Mouse (Mus musculus): ENCODE results near the gene Htr3b. TPM values are rescaled to one million over a fixed set of nuclear protein-coding genes. Genes with fewer than 3 reads are reported as not detected.

The Htr3b gene
- polyA plus RNA-seq, 1 experiment from 2014 or later: 0.10 TPM

- H3K9me3 ChIP-seq (ENCODE audit: low read length): no peaks in the 10 kb centered on the region
- H3K27me3 ChIP-seq (ENCODE audit: insufficient read depth, low read length): no peaks in the 10 kb centered on the region
- H3K4me2 ChIP-seq (replicated peaks; ENCODE audit: low read depth, low read length): no peak overlapping the region
- no peak overlapping the region for H3K27ac ChIP-seq (ENCODE audit: low read length)
- no peaks in the 10 kb centered on the region for H3K4me1 ChIP-seq (ENCODE audit: insufficient read depth, low read length)
- 81% methylated on average over 1 of the region's 1 CpGs for WGBS
- H3K4me3 ChIP-seq (ENCODE audit: low read length): no peak overlapping the region
- no peak overlapping the region for H3K9ac ChIP-seq (replicated peaks; ENCODE audit: low read length)
- H3K36me3 ChIP-seq (ENCODE audit: insufficient read depth, low read length): no peaks in the 10 kb centered on the region
- no peak for ATAC-seq (ENCODE audit: low FRiP score, low TSS enrichment)
Measured at GRCm38 (mm10) chr9:48942349-48942748, 22.4 kb downstream of the Htr3b start.

DNA sequence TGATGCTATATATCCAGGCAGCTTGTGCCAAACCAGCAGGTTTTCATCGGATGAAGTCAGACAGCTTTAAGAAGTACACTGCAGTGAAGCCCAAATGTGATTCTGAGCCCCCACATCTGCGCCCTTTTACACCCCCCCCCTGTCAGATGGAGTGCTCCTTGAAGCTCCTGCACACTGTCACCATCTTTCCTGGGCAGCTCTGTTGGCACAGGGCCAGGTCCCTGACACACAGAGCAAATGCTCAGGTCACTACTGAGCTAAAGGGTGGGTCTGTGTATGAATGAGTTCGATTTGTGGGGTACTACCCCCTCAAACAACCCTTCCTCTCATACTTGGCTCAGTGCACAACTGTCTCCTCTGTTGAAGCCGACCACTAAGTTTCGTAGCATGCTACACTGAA lies 35.4 kb downstream of the Htr3b start:
- Histone ChIP-seq H3K4me1 (ENCODE audit: insufficient read depth, low read length) (no peaks in the 10 kb centered on the region), H3K9ac (replicated peaks; ENCODE audit: low read length) (no peak overlapping the region), H3K4me2 (replicated peaks; ENCODE audit: low read depth, low read length) (no peak overlapping the region), H3K4me3 (ENCODE audit: low read length) (no peak overlapping the region), H3K27me3 (ENCODE audit: insufficient read depth, low read length) (peaks cover 4% of the 10 kb centered on the region; the same call in 1 of the 2 replicates), H3K9me3 (ENCODE audit: low read length) (no peaks in the 10 kb centered on the region), H3K36me3 (ENCODE audit: insufficient read depth, low read length) (no peaks in the 10 kb centered on the region), H3K27ac (ENCODE audit: low read length) (no peak overlapping the region)
- WGBS: 80% methylated on average over 5 of the region's 5 CpGs
- no peak for ATAC-seq (ENCODE audit: low FRiP score, low TSS enrichment)

DNA sequence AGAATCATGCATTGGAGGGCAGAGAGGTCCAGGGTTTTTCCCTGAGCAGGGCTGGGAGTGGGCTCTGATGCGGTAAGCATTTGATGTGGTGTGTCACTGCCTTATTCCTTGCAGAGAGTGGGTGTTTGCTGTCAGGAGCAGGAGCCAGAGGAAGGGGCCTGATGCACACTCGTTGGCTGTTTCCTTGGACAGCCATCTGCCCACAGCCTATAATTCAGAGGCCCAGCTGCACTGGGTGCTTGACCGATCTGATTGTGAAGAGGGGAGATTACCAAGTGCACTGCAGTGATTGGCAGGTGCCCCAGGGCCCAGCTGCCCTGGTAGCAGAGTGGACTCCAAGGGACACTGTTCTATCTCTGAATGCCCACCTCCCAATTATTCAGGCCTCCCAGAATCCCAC lies 36.0 kb downstream of the Htr3b start:
- ATAC-seq (ENCODE audit: low FRiP score, low TSS enrichment): no peak
- Histone ChIP-seq H3K27ac (ENCODE audit: low read length) (no peak overlapping the region), H3K9ac (replicated peaks; ENCODE audit: low read length) (no peak overlapping the region), H3K9me3 (ENCODE audit: low read length) (no peaks in the 10 kb centered on the region), H3K4me2 (replicated peaks; ENCODE audit: low read depth, low read length) (no peak overlapping the region), H3K4me1 (ENCODE audit: insufficient read depth, low read length) (no peaks in the 10 kb centered on the region), H3K4me3 (ENCODE audit: low read length) (no peak overlapping the region), H3K36me3 (ENCODE audit: insufficient read depth, low read length) (no peaks in the 10 kb centered on the region), H3K27me3 (ENCODE audit: insufficient read depth, low read length) (peaks cover 4% of the 10 kb centered on the region; the same call in 1 of the 2 replicates)
- 55% methylated on average over 3 of the region's 3 CpGs for WGBS

GRCm38 (mm10) chr9:48916011-48916788 lies 48.6 kb downstream of the Htr3b start:
- WGBS: 79% methylated on average over 18 of the region's 18 CpGs
- no peak overlapping the region for H3K4me2 ChIP-seq (replicated peaks; ENCODE audit: low read depth, low read length)
- no peak overlapping the region for H3K4me3 ChIP-seq (ENCODE audit: low read length)
- ATAC-seq (ENCODE audit: low FRiP score, low TSS enrichment): no peak
- no peaks in the 10 kb centered on the region for H3K27me3 ChIP-seq (ENCODE audit: insufficient read depth, low read length)
- H3K9ac ChIP-seq (replicated peaks; ENCODE audit: low read length): no peak overlapping the region
- no peaks in the 10 kb centered on the region for H3K36me3 ChIP-seq (ENCODE audit: insufficient read depth, low read length)
- H3K27ac ChIP-seq (ENCODE audit: low read length): no peak overlapping the region
- peaks cover under 1% of the 10 kb centered on the region; the same call in 1 of the 2 replicates for H3K4me1 ChIP-seq (ENCODE audit: insufficient read depth, low read length)
- H3K9me3 ChIP-seq (ENCODE audit: low read length): no peaks in the 10 kb centered on the region

GRCm38 (mm10) chr9:48910885-48911537 lies 53.8 kb downstream of the Htr3b start, which contains the start of gene Htr3a:
Gene Htr3a (minus strand): TSS chr9:48911099.
- ATAC-seq (ENCODE audit: low FRiP score, low TSS enrichment): peak; percentile 76; the same call in 1 of the 2 replicates
- H3K9me3 ChIP-seq (ENCODE audit: low read length): no peaks in the 10 kb centered on the region
- H3K27me3 ChIP-seq (ENCODE audit: insufficient read depth, low read length): no peaks in the 10 kb centered on the region
- H3K36me3 ChIP-seq (ENCODE audit: insufficient read depth, low read length): no peaks in the 10 kb centered on the region
- peak within 1 kb of the TSS; percentile 39 for H3K4me2 ChIP-seq (replicated peaks; ENCODE audit: low read depth, low read length)
- peaks cover 7% of the 10 kb centered on the region for H3K4me1 ChIP-seq (ENCODE audit: insufficient read depth, low read length)
- WGBS: 3% methylated on average over 9 of the region's 9 CpGs
- no peak within 1 kb of the TSS for H3K4me3 ChIP-seq (ENCODE audit: low read length)
- H3K27ac ChIP-seq (ENCODE audit: low read length): no peak within 1 kb of the TSS
- H3K9ac ChIP-seq (replicated peaks; ENCODE audit: low read length): no peak within 1 kb of the TSS

- Histone ChIP-seq H3K9me3 (ENCODE audit: low read length) (no peaks in the 10 kb centered on the region), H3K27me3 (ENCODE audit: insufficient read depth, low read length) (no peaks in the 10 kb centered on the region), H3K4me2 (replicated peaks; ENCODE audit: low read depth, low read length) (no peak overlapping the region), H3K27ac (ENCODE audit: low read length) (no peak overlapping the region), H3K36me3 (ENCODE audit: insufficient read depth, low read length) (no peaks in the 10 kb centered on the region), H3K4me1 (ENCODE audit: insufficient read depth, low read length) (no peaks in the 10 kb centered on the region), H3K9ac (replicated peaks; ENCODE audit: low read length) (no peak overlapping the region), H3K4me3 (ENCODE audit: low read length) (no peak overlapping the region)
- 38% methylated on average over 5 of the region's 5 CpGs for WGBS
- no peak for ATAC-seq (ENCODE audit: low FRiP score, low TSS enrichment)
Measured at GRCm38 (mm10) chr9:48904421-48904820, 60.4 kb downstream of the Htr3b start.

DNA sequence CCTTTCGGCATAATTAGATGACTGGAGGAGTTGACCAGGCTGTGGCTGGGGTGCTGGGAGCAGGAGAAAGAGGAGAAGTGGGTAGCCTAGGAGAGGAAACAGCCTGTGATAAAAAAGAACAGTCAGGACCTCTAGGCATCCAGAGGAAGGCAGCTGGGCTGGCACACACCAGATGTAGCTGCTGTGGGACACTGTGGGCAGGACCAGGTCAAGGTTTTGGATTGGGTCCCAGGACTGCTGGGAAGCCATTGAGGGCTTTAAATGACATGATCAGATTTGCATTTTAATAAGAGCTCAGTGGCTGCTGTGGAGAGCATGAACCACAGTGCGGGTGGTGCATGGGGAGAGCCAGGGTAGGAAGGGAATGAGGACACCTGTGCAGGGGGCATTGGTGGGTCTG lies 61.0 kb downstream of the Htr3b start:
- WGBS: 68% methylated on average over 2 of the region's 2 CpGs
- Histone ChIP-seq H3K9ac (replicated peaks; ENCODE audit: low read length) (no peak overlapping the region), H3K27me3 (ENCODE audit: insufficient read depth, low read length) (no peaks in the 10 kb centered on the region), H3K4me1 (ENCODE audit: insufficient read depth, low read length) (no peaks in the 10 kb centered on the region), H3K36me3 (ENCODE audit: insufficient read depth, low read length) (no peaks in the 10 kb centered on the region), H3K27ac (ENCODE audit: low read length) (no peak overlapping the region), H3K9me3 (ENCODE audit: low read length) (no peaks in the 10 kb centered on the region), H3K4me3 (ENCODE audit: low read length) (no peak overlapping the region), H3K4me2 (replicated peaks; ENCODE audit: low read depth, low read length) (no peak overlapping the region)
- ATAC-seq (ENCODE audit: low FRiP score, low TSS enrichment): no peak

GRCm38 (mm10) chr9:48898551-48898950 lies 66.2 kb downstream of the Htr3b start:
- peaks cover 4% of the 10 kb centered on the region; the same call in 1 of the 2 replicates for H3K27me3 ChIP-seq (ENCODE audit: insufficient read depth, low read length)
- H3K9ac ChIP-seq (replicated peaks; ENCODE audit: low read length): no peak overlapping the region
- H3K4me2 ChIP-seq (replicated peaks; ENCODE audit: low read depth, low read length): no peak overlapping the region
- no peak overlapping the region for H3K27ac ChIP-seq (ENCODE audit: low read length)
- H3K4me3 ChIP-seq (ENCODE audit: low read length): no peak overlapping the region
- H3K36me3 ChIP-seq (ENCODE audit: insufficient read depth, low read length): no peaks in the 10 kb centered on the region
- ATAC-seq (ENCODE audit: low FRiP score, low TSS enrichment): no peak
- 21% methylated on average over 8 of the region's 8 CpGs for WGBS
- H3K9me3 ChIP-seq (ENCODE audit: low read length): no peaks in the 10 kb centered on the region
- H3K4me1 ChIP-seq (ENCODE audit: insufficient read depth, low read length): no peaks in the 10 kb centered on the region

GRCm38 (mm10) chr9:48895819-48896536 lies 68.8 kb downstream of the Htr3b start:
- H3K36me3 ChIP-seq (ENCODE audit: insufficient read depth, low read length): no peaks in the 10 kb centered on the region
- H3K9ac ChIP-seq (replicated peaks; ENCODE audit: low read length): no peak overlapping the region
- H3K4me3 ChIP-seq (ENCODE audit: low read length): no peak overlapping the region
- no peak for ATAC-seq (ENCODE audit: low FRiP score, low TSS enrichment)
- H3K9me3 ChIP-seq (ENCODE audit: low read length): no peaks in the 10 kb centered on the region
- 24% methylated on average over 18 of the region's 18 CpGs for WGBS
- H3K4me1 ChIP-seq (ENCODE audit: insufficient read depth, low read length): no peaks in the 10 kb centered on the region
- H3K27me3 ChIP-seq (ENCODE audit: insufficient read depth, low read length): peaks cover 4% of the 10 kb centered on the region; the same call in 1 of the 2 replicates
- no peak overlapping the region for H3K27ac ChIP-seq (ENCODE audit: low read length)
- H3K4me2 ChIP-seq (replicated peaks; ENCODE audit: low read depth, low read length): no peak overlapping the region

Measured in kidney, embryonic 16.5 days (tissue).